Mouse (Mus musculus) hindbrain, embryonic 12.5 days (tissue): ENCODE measurements at regions not wholly inside any gene's neighbourhood (a gene's known extent, or its start where the extent isn't known, plus 50 kb on each side); places are given as distances from the start of the nearest gene placed in this dataset.

ENCODE experiments used
- ATAC-seq: fragments of 200-750 bp; cut with Nextera tagmentation; 2 replicates; pipeline ENCODE4 v1.8.0; 2017; ENCODE audit warnings: moderate TSS enrichment; ENCODE audit not compliant: low FRiP score
- H3K27ac ChIP-seq: fragments of 300-500 bp; sonication (generic); 2 replicates; pipeline ENCODE4 v1.5.1; 2016; ENCODE audit warnings: mild to moderate bottlenecking
- H3K27me3 ChIP-seq: fragments of 300-500 bp; sonication (generic); 2 replicates; pipeline ENCODE4 v1.6.1; 2016; ENCODE audit warnings: mild to moderate bottlenecking
- H3K36me3 ChIP-seq: fragments of 300-500 bp; sonication (generic); 2 replicates; pipeline ENCODE4 v1.6.1; 2016; ENCODE audit warnings: mild to moderate bottlenecking
- H3K4me1 ChIP-seq: fragments of 300-500 bp; sonication (generic); 2 replicates; pipeline ENCODE4 v1.6.1; 2016
- H3K4me2 ChIP-seq: fragments of 300-500 bp; sonication (generic); replicated peaks from 2 replicates; pipeline ENCODE4 v1.6.1; 2016; ENCODE audit warnings: mild to moderate bottlenecking
- H3K4me3 ChIP-seq: fragments of 300-500 bp; sonication (generic); 2 replicates; pipeline ENCODE4 v1.5.1; 2016; ENCODE audit warnings: mild to moderate bottlenecking
- H3K9ac ChIP-seq: fragments of 300-500 bp; sonication (generic); 2 replicates; pipeline ENCODE4 v1.6.1; 2016; ENCODE audit warnings: mild to moderate bottlenecking, moderate library complexity
- H3K9me3 ChIP-seq: fragments of 300-500 bp; sonication (generic); replicated peaks from 2 replicates; pipeline ENCODE4 v1.6.1; 2016; ENCODE audit warnings: mild to moderate bottlenecking
- WGBS: fragments of 180-500 bp; shearing (Covaris S2); methylation state at CpG from one replicate; pipeline ENCODE4 v1.1.7; 2016; 5-methylcytosine and 5-hydroxymethylcytosine counted together

DNA sequence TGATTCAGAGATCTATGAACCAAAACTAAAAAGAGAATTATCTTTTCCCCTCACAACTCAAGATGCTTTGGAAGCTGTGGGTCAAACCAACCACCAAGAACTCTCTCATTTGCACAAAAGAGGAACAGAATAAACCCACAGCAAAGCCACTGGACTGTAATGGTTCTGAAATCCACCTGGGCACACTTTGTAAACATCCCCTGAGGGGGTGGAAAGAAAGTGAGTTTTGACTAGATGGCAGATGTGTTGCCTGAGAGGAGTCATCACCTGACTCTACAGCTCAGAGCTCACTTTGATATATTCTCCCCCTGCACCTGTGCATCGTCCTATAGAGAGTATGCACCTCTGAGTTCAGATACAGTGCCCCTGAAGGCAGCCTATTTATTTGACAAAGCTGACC lies 588.2 kb downstream of the Insc start:
- Histone ChIP-seq H3K36me3 (no peaks in the 10 kb centered on the region), H3K27me3 (no peaks in the 10 kb centered on the region), H3K4me1 (no peaks in the 10 kb centered on the region), H3K4me2 (no peak overlapping the region), H3K4me3 (no peak overlapping the region), H3K9ac (no peak overlapping the region), H3K27ac (no peak overlapping the region), H3K9me3 (no peaks in the 10 kb centered on the region)
- 76% methylated on average over 1 of the region's 1 CpGs for WGBS
- no peak for ATAC-seq

DNA sequence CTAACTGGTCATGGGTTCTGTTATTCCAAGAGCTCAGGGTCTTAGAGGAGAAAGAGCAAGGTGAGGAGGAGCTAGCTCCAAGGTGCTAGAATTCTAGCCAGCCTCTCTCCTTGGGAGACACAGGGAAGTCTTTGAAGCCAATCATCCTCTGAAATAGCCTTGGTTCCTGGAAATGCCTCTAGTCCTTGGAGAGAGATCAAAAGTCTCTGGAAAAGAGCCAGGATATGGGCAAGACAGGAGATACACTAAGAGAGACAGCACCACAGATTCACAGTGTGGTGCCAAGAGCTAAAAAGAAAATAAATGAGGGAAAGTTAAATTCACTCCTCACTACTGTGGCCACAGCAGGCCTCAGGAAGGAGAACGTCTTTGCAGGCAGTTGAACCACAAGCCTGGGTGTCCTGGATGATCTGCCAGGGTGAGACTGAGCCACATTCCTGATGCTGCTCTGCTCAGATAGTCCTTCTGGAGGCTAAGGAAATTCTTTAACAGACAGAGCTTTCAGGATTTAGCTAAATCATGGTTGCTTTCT lies 589.6 kb downstream of the Insc start:
- Histone ChIP-seq H3K27me3 (no peaks in the 10 kb centered on the region), H3K27ac (no peak overlapping the region), H3K9ac (no peak overlapping the region), H3K9me3 (peaks cover 9% of the 10 kb centered on the region; the same call in 1 of the 2 replicates), H3K4me3 (no peak overlapping the region), H3K36me3 (no peaks in the 10 kb centered on the region), H3K4me1 (no peaks in the 10 kb centered on the region), H3K4me2 (no peak overlapping the region)
- no peak for ATAC-seq
- whole genome bisulfite sequencing, result 62% methylated on average over 1 of the region's 1 CpGs

DNA sequence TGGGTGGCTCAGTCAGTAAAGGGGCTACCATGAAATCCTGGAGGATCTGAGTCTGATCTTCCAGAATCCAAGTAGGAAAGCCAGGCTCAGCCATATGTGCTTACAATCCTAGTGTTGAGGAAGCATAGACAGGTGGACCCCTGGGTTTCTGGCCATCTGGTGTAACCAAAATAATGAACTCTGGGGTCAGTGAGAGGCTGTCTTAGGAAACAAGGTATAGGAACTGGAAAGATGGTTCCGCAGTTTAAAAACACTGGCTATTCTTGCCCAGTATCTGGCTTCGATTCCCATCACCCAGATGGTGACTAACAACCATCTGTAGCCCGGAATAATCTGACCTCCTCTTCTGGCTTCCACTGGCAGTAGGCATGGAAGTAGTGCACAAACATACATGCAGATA lies 591.6 kb downstream of the Insc start:
- Histone ChIP-seq H3K36me3 (no peaks in the 10 kb centered on the region), H3K4me2 (no peak overlapping the region), H3K27me3 (no peaks in the 10 kb centered on the region), H3K27ac (no peak overlapping the region), H3K4me1 (no peaks in the 10 kb centered on the region), H3K9me3 (peaks cover 9% of the 10 kb centered on the region; the same call in 1 of the 2 replicates), H3K4me3 (no peak overlapping the region), H3K9ac (no peak overlapping the region)
- no peak for ATAC-seq
- WGBS, result 96% methylated on average over 3 of the region's 3 CpGs

DNA sequence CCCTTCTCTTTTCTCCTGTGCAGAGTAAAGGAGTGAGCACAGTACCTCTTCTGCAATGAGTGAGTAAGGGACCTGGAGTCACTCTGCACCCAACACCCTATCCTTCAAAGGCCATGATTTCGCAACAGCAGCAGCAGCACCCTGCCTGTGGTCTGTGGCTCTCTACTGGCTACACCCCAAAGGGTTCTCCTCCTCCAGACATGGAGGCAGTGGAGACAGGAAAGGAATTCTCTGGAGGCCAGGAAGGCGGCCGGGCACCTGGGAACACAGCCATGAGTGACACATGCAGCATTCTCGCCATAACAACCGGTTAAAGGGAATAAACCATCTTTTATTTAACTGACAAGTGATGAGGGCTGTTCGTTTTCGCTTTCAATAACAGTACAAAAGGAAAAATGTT lies 596.7 kb downstream of the Insc start:
- WGBS, result 72% methylated on average over 7 of the region's 7 CpGs
- H3K4me1 ChIP-seq, result no peaks in the 10 kb centered on the region
- no peaks in the 10 kb centered on the region for H3K36me3 ChIP-seq
- H3K4me2 ChIP-seq, result no peak overlapping the region
- no peak overlapping the region for H3K9ac ChIP-seq
- H3K27me3 ChIP-seq, result no peaks in the 10 kb centered on the region
- peaks cover 9% of the 10 kb centered on the region; the same call in 1 of the 2 replicates for H3K9me3 ChIP-seq
- no peak overlapping the region for H3K4me3 ChIP-seq
- ATAC-seq, result no peak
- no peak overlapping the region for H3K27ac ChIP-seq

DNA sequence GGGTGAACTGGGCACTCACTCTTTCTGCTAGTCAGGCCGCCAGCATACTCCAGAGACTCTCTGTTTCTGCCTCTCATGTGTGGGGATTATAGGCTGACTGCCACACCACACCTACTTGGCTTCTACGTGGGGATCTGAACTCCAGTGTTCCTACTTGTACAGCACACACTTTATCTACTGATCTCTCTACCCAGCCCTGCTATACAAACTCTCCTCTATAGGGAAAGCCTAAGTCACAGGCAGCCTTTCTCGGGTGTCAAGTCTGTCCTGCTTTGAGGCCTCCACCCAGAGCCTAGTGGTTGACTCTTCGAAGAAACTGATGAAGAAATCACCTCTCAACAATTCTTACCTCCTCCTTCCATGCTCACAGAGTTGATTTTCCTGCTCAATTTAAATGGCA lies 597.5 kb downstream of the Insc start:
- Histone ChIP-seq H3K36me3 (no peaks in the 10 kb centered on the region), H3K27ac (no peak overlapping the region), H3K4me1 (no peaks in the 10 kb centered on the region), H3K27me3 (no peaks in the 10 kb centered on the region), H3K4me3 (no peak overlapping the region), H3K4me2 (no peak overlapping the region), H3K9ac (no peak overlapping the region), H3K9me3 (peaks cover 9% of the 10 kb centered on the region; the same call in 1 of the 2 replicates)
- no peak for ATAC-seq
- 73% methylated on average over 4 of the region's 4 CpGs for WGBS

DNA sequence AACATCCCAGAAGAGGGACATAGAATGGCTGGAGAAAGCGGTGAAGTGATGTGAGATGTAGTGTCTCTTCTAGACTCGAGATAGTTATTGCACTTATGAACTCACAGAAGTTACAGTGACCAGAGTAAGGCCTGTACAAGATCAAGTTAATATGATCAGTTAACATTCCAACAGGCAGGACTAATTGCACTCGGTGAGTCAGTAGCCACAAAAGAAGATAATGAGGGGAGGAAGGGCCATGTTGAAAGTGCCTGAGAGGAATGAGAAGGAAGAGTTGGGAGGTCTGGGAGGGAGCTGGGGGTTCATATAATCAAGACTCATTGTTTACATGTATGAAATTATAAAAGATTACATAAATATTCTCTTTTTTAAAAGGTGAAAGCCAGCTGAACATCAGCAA lies 602.3 kb downstream of the Insc start:
- no peaks in the 10 kb centered on the region for H3K4me1 ChIP-seq
- ATAC-seq, result no peak
- no peaks in the 10 kb centered on the region for H3K36me3 ChIP-seq
- H3K27ac ChIP-seq, result no peak overlapping the region
- no peaks in the 10 kb centered on the region for H3K9me3 ChIP-seq
- no peaks in the 10 kb centered on the region for H3K27me3 ChIP-seq
- no peak overlapping the region for H3K4me3 ChIP-seq
- no peak overlapping the region for H3K4me2 ChIP-seq
- H3K9ac ChIP-seq, result no peak overlapping the region
- 92% methylated on average over 3 of the region's 3 CpGs for WGBS

GRCm38 (mm10) chr7:115358711-115359110 lies 615.2 kb downstream of the Insc start:
- Histone ChIP-seq H3K9ac (no peak overlapping the region), H3K4me1 (no peaks in the 10 kb centered on the region), H3K4me3 (no peak overlapping the region), H3K9me3 (no peaks in the 10 kb centered on the region), H3K27ac (no peak overlapping the region), H3K36me3 (no peaks in the 10 kb centered on the region), H3K4me2 (no peak overlapping the region), H3K27me3 (no peaks in the 10 kb centered on the region)
- no peak for ATAC-seq
- 71% methylated on average over 6 of the region's 6 CpGs for WGBS

DNA sequence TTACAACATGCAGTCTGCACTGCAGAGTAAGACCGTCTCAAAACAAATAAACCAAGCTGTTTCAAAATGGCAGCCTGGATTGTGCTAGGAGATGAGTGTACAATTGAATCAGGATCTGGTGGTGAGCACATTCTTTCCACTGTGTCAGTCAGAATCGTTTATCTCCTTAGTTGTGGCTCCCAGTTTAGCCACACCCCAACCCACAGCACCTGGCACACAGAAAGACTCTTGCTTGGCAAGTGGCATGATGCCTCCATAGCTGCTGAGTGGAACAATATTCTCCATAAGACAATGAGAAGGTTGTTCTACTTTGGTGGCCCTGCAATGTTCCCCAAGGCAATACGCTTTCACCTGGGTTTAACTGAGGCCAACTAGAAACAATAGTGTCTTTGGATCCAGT lies 616.6 kb downstream of the Insc start:
- H3K4me3 ChIP-seq, result no peak overlapping the region
- no peaks in the 10 kb centered on the region for H3K9me3 ChIP-seq
- H3K27me3 ChIP-seq, result no peaks in the 10 kb centered on the region
- no peak overlapping the region for H3K27ac ChIP-seq
- no peak overlapping the region for H3K4me2 ChIP-seq
- ATAC-seq, result no peak
- 86% methylated on average over 3 of the region's 3 CpGs for WGBS
- no peaks in the 10 kb centered on the region for H3K36me3 ChIP-seq
- no peak overlapping the region for H3K9ac ChIP-seq
- no peaks in the 10 kb centered on the region for H3K4me1 ChIP-seq

DNA sequence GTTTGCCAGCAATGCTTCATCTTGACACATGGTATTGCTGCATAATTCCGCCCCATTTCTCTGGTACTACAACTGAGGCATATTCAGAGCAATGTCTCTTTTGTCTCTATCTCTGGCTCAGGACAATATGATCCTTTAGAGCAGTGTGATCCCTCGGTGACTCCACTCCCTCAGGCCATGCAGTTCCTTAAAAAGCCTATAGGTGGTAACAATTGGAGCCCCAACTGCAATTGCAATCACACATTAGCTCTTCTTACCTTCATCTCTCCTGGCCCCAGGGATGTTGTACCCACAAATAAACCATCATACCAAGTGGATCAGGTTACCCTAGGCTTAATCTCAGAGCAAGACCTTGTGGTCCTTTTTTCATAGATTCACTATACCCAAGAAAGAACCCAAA lies 618.6 kb downstream of the Insc start:
- 86% methylated on average over 2 of the region's 2 CpGs for WGBS
- Histone ChIP-seq H3K9me3 (no peaks in the 10 kb centered on the region), H3K36me3 (no peaks in the 10 kb centered on the region), H3K9ac (no peak overlapping the region), H3K27me3 (no peaks in the 10 kb centered on the region), H3K4me2 (no peak overlapping the region), H3K4me3 (no peak overlapping the region), H3K27ac (no peak overlapping the region), H3K4me1 (peaks cover 3% of the 10 kb centered on the region; the same call in 1 of the 2 replicates)
- no peak for ATAC-seq

GRCm38 (mm10) chr7:115366910-115367309 lies 623.4 kb downstream of the Insc start:
- Histone ChIP-seq H3K9ac (no peak overlapping the region), H3K4me1 (peaks cover 10% of the 10 kb centered on the region), H3K27me3 (peaks cover 3% of the 10 kb centered on the region; the same call in 1 of the 2 replicates), H3K9me3 (no peaks in the 10 kb centered on the region), H3K4me2 (no peak overlapping the region), H3K4me3 (no peak overlapping the region), H3K36me3 (no peaks in the 10 kb centered on the region), H3K27ac (no peak overlapping the region)
- no peak for ATAC-seq
- WGBS, result 45% methylated on average over 5 of the region's 5 CpGs

DNA sequence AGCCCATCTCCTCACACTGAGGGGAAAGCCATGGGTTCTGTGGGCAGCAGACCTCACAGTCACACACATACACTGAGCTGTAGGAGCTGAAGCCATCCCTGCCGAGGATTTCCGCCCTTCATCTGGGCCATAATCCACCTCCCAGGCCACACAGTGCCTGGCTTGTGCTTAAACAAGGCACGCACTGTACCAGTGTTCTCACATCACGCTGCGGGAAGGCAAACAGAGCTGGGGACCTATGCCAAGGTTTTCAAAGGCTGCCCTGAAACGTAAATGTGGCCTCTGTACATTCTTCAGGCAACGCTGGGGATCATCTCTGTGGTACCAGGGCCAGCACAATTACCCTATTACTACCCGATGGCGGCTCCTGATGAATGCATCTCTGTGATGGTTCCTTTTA lies 627.6 kb downstream of the Insc start:
- Histone ChIP-seq H3K9ac (no peak overlapping the region), H3K4me2 (no peak overlapping the region), H3K4me1 (peaks cover 8% of the 10 kb centered on the region), H3K36me3 (no peaks in the 10 kb centered on the region), H3K9me3 (no peaks in the 10 kb centered on the region; the same call in 1 of the 2 replicates), H3K4me3 (no peak overlapping the region), H3K27ac (peak overlapping the region; percentile 57), H3K27me3 (peaks cover 3% of the 10 kb centered on the region)
- WGBS, result 60% methylated on average over 9 of the region's 9 CpGs
- peak; percentile 40; the same call in 1 of the 2 replicates for ATAC-seq

DNA sequence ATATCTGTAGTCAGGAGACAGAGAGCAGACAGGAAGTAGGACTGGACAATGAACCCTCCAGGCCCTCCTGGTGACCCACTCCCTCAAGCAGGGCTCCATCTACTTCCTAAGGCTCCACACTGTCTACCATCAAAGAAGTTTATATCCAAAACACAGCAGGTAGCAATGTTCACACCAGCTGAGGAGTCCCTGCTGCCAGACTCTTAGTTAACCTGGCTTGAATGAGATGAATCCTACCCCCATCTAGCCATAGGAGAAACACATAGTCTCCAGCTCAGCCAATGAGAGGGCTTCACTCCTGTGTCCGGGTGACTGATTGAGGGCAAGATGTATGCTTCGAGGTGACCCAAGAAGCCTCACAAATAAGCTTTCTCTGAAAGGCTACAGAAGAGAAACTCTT lies 629.4 kb downstream of the Insc start:
- H3K9me3 ChIP-seq, result no peaks in the 10 kb centered on the region; the same call in 1 of the 2 replicates
- H3K36me3 ChIP-seq, result no peaks in the 10 kb centered on the region
- no peaks in the 10 kb centered on the region; the same call in 1 of the 2 replicates for H3K27me3 ChIP-seq
- no peak overlapping the region for H3K4me2 ChIP-seq
- ATAC-seq, result no peak
- H3K9ac ChIP-seq, result no peak overlapping the region
- no peak overlapping the region for H3K4me3 ChIP-seq
- peaks cover 7% of the 10 kb centered on the region for H3K4me1 ChIP-seq
- WGBS, result 64% methylated on average over 2 of the region's 2 CpGs
- no peak overlapping the region for H3K27ac ChIP-seq

DNA sequence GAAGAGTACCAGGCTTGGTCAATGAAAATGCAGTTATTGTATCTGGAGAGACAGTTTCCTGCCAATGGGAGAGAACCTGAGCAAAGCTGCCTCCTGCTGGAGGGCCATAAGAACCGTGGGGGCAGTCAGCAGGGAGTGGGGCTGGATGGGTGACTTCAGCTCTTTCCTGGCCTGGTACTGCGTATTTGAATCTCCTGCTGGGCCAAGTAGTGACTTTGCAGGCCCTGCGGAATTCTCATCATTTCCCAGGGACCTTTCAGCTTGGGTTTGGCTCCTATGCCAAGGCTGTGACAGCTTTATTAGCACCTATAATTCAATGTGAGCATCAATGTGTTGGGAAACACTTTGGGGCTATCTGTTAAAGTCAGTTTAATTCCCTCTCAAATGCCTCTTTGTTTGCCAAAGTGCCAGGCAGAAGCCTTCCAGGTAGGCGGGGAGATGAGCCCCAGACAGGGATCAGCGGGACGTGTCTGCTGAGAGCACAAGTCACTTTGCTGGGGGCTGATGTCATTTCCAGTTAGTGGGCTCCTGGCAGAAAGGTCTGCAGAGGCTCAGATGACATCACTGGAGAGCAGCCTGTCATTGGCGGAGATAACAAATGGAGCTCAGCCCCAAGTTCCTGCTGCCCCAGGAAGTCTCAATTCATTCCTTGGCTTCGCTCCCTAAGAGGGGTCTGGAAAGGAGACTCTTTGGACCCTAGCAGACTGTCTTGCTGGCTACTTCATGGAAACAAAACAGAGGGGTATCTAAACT lies 630.5 kb downstream of the Insc start:
- no peak overlapping the region for H3K4me3 ChIP-seq
- ATAC-seq, result no peak
- no peaks in the 10 kb centered on the region; the same call in 1 of the 2 replicates for H3K9me3 ChIP-seq
- H3K27me3 ChIP-seq, result no peaks in the 10 kb centered on the region; the same call in 1 of the 2 replicates
- no peak overlapping the region for H3K27ac ChIP-seq
- no peaks in the 10 kb centered on the region for H3K36me3 ChIP-seq
- WGBS, result 72% methylated on average over 8 of the region's 8 CpGs
- H3K9ac ChIP-seq, result no peak overlapping the region
- peaks cover 7% of the 10 kb centered on the region for H3K4me1 ChIP-seq
- no peak overlapping the region for H3K4me2 ChIP-seq
